Mouse (Mus musculus): ENCODE data around the gene Commd9. TPM values are rescaled to one million over a fixed set of nuclear protein-coding genes. Genes with fewer than 3 reads are reported as not detected.

Gene Commd9
- polyA plus RNA-seq, 1 experiment from 2014 or later = 97.4 TPM

DNA sequence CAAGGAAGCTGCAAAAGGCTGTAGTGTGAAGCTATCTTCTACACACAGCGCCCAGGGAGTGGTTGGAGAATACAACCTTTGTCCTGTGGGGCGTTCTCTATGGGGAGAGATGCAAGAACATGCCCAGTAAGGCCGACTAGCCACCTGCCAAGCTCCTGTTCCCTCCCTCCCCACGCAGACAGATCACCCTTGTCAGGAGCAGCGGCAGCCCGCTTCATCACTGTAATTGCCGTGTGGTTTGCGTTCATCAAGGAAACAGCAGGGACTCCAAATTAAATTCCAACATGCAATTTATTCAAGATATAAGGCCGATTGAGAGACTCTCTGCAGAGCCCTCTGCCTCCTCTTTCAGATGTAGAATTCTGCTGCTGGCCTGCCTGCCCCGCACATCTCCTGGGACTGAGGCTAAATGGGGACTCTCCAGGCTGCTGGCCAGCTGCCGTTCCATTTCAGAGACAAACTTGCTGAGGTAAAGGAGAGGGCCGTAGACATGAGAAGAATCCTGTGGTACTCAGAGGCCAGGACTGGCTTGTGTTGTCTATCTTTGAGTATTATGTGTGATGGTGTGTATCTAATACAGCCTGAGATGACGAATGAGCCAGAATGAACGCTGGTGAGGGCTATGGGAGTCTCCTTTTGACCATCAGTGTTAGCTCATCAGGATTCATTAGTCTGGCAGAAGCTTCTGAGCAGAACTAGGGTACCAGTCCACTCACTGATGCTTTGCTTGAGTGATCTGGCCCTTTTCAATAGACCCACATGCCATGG is 46.3 kb downstream of the Commd9 start:
- 0 out of 2 replicates have a peak, but pooled peaks cover 2% of the 10 kb centered on the region for H3K4me1 ChIP-seq (replicated peaks; ENCODE audit: control insufficient read depth, insufficient read depth, low read length)
- no peak overlapping the region for H3K4me3 ChIP-seq (replicated peaks; ENCODE audit: low read length)
- H3K9me3 ChIP-seq (ENCODE audit: control insufficient read depth, low read length) = no peaks in the 10 kb centered on the region
- WGBS = 58% methylated on average over 14 of the region's 14 CpGs
- peak; percentile 45; the same call in 1 of the 2 replicates for ATAC-seq
- H3K36me3 ChIP-seq (ENCODE audit: control insufficient read depth, insufficient read depth) = no peaks in the 10 kb centered on the region
- no peaks in the 10 kb centered on the region for H3K27me3 ChIP-seq (replicated peaks; ENCODE audit: control insufficient read depth, insufficient read depth, low read length)
- H3K9ac ChIP-seq (replicated peaks; ENCODE audit: low read depth, low read length) = no peak overlapping the region
- no peak overlapping the region for H3K27ac ChIP-seq (ENCODE audit: low read length)
- no peak overlapping the region for H3K4me2 ChIP-seq (ENCODE audit: low read length)

DNA sequence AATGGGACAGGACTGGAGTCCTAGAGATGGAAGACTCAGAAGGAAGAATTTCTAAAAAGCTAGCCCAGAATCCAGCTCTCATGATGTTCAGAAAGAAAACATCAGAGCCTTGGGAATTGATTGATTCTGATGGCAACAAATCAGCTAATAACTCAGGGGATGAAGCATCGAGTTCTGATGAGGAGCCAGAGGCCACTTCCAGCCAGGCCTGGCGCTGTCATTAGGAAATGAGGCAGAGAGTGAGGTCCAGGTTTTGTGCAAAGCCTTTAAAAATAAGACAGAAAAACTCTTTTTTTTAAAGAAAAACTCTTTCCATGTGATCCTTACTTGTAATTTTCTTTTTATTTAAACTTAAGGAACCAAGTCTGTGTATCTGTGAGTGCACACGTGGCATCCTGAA is 47.3 kb downstream of the Commd9 start:
- Histone ChIP-seq H3K4me2 (ENCODE audit: low read length) (no peak overlapping the region), H3K4me3 (replicated peaks; ENCODE audit: low read length) (no peak overlapping the region), H3K9me3 (ENCODE audit: control insufficient read depth, low read length) (no peaks in the 10 kb centered on the region), H3K36me3 (ENCODE audit: control insufficient read depth, insufficient read depth) (no peaks in the 10 kb centered on the region), H3K4me1 (replicated peaks; ENCODE audit: control insufficient read depth, insufficient read depth, low read length) (0 out of 2 replicates have a peak, but pooled peaks cover 2% of the 10 kb centered on the region), H3K9ac (replicated peaks; ENCODE audit: low read depth, low read length) (no peak overlapping the region), H3K27ac (ENCODE audit: low read length) (no peak overlapping the region), H3K27me3 (replicated peaks; ENCODE audit: control insufficient read depth, insufficient read depth, low read length) (no peaks in the 10 kb centered on the region)
- 84% methylated on average over 3 of the region's 3 CpGs for WGBS
- no peak for ATAC-seq

DNA sequence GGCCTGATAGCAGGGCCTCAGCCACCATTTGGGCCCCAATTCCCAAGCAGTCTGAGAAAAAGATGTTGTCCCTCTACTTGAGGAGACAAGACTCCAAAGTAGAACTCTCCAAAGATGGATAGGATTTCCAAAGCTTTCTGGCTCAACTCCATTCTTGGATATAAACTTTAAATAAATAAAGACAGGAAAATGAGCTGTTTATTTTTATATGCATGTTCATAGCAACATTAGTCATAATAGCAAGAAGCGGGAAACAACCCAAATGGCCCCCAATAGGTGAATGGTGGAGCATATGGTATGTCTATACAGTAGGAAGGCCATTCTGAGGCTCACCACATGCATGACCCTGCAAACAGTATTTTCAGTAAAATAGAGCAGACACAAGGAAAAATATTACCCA is 49.0 kb downstream of the Commd9 start:
- 95% methylated on average over 1 of the region's 1 CpGs for WGBS
- 0 out of 2 replicates have a peak, but pooled peaks cover 2% of the 10 kb centered on the region for H3K4me1 ChIP-seq (replicated peaks; ENCODE audit: control insufficient read depth, insufficient read depth, low read length)
- H3K4me3 ChIP-seq (replicated peaks; ENCODE audit: low read length) = no peak overlapping the region
- H3K9ac ChIP-seq (replicated peaks; ENCODE audit: low read depth, low read length) = no peak overlapping the region
- H3K27me3 ChIP-seq (replicated peaks; ENCODE audit: control insufficient read depth, insufficient read depth, low read length) = no peaks in the 10 kb centered on the region
- no peak for ATAC-seq
- no peak overlapping the region for H3K27ac ChIP-seq (ENCODE audit: low read length)
- no peaks in the 10 kb centered on the region for H3K9me3 ChIP-seq (ENCODE audit: control insufficient read depth, low read length)
- no peaks in the 10 kb centered on the region for H3K36me3 ChIP-seq (ENCODE audit: control insufficient read depth, insufficient read depth)
- no peak overlapping the region for H3K4me2 ChIP-seq (ENCODE audit: low read length)

DNA sequence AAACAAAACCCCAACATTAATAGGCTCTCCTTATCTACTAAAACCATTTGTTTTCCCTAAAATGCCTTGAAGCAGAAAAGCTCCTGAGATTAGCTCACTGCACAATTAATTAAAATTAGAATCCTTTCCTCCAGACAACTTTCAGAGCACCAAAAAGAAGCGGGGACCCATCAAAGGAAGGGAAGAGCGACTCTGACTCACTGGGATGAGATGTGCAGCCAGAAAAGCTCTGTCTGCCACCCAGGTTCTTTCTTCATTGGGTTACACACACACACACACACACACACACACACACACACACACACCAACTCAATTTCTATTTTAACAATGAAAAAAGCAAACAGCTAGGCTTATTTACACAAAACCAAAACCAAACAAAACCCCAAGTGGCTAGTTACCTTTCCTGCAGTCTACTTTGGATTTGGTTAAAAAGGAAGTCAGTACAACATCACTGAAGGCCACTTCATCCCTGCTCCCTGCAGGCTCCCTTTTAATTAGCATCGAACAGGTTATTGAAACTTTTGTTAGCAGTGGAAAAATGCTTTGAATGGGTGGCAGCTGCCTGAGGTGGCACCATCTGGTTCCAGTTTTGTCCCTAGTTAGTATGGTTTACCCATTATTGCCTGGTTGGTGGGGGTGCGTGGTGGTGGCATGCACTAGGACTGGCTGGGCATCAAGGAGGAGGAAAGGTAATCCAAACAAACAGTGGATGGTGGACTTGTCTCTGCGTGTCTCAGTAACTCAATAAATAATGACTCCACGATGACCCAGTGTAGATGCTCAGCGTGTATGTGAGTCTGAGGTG is 64.9 kb downstream of the Commd9 start:
- no peaks in the 10 kb centered on the region for H3K27me3 ChIP-seq (replicated peaks; ENCODE audit: control insufficient read depth, insufficient read depth, low read length)
- no peaks in the 10 kb centered on the region for H3K9me3 ChIP-seq (ENCODE audit: control insufficient read depth, low read length)
- no peak overlapping the region for H3K9ac ChIP-seq (replicated peaks; ENCODE audit: low read depth, low read length)
- H3K4me2 ChIP-seq (ENCODE audit: low read length) = no peak overlapping the region
- peaks cover 2% of the 10 kb centered on the region; the same call in 1 of the 2 replicates for H3K4me1 ChIP-seq (replicated peaks; ENCODE audit: control insufficient read depth, insufficient read depth, low read length)
- H3K27ac ChIP-seq (ENCODE audit: low read length) = no peak overlapping the region
- peak; percentile 26; the same call in 1 of the 2 replicates for ATAC-seq
- no peak overlapping the region for H3K4me3 ChIP-seq (replicated peaks; ENCODE audit: low read length)
- 24% methylated on average over 7 of the region's 7 CpGs for WGBS
- peaks cover 3% of the 10 kb centered on the region; the same call in 1 of the 2 replicates for H3K36me3 ChIP-seq (ENCODE audit: control insufficient read depth, insufficient read depth)

Other genes with a start within 250 kb of the Commd9 start
- 0.05 and 0.07 TPM in 2 replicates for gene Rag1, start 236.7 kb upstream of the Commd9 start, polyA plus RNA-seq (2015; fragmentation: Nextera tagmentation; extraction: Ambion mirVana)
- gene B230118H07Rik, start 236.7 kb upstream of the Commd9 start, polyA plus RNA-seq (2015; fragmentation: Nextera tagmentation; extraction: Ambion mirVana) = 44.1 and 44.4 TPM in 2 replicates
- gene Traf6, start 207.8 kb upstream of the Commd9 start, polyA plus RNA-seq (2015; fragmentation: Nextera tagmentation; extraction: Ambion mirVana) = 9.7 and 13.7 TPM in 2 replicates
- 5.5 and 6.6 TPM in 2 replicates for gene Prr5l, start 3.2 kb upstream of the Commd9 start, polyA plus RNA-seq (2015; fragmentation: Nextera tagmentation; extraction: Ambion mirVana)